Mouse (Mus musculus): Measurements from ENCODE around the gene Fubp3. TPM values are rescaled to one million over a fixed set of nuclear protein-coding genes. Genes with fewer than 3 reads are reported as not detected.

The Fubp3 gene
- 20.4 TPM for polyA plus RNA-seq (2012; fragmentation: generic; extraction: Trizol)

DNA sequence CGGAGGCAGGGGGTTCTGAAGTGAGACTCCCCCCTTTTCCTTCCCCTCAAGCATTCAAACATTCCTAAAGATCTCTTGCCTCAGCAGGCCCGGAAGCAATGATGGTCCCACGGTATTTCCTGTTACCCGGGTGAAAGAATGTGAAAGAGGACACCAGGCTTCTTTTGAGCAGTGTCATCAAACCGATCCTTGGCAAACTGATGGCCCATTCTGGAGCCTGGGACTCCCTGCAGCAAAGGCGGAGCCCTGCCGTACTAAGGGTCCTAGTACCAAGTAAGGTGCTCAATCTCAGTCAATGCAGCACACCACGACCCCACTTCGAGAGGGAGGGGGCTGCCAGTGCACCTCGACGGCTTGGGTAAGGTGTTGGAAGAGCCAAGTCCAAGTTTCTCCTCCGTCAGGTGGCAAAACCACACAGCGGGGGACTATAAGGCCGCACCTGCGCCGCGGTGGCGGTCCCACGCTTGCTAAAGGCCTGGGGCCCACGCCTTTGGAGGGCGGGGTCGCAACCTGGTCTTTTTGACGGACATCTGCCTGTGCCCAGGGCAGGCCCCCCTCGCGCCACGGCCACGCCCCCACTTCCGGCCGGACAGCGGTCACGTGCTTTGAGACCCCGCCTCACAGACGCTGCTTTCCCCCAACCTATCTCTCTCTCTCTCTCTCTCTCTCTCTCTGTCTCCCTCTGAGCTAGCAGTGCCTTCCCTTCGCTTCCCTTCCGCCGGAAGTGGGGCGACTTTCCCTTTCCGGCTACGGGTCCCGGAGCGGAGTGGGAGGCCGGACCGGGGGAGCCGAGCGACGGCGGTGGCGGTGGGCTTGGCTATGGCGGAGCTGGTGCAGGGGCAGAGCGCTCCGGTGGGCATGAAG, at the start of gene Fubp3:
TSS of gene Fubp3 (plus strand) at position 601 of the 864 bp plus-strand sequence.
- TF ChIP-seq E2F4 (IDR thresholded peaks at IDR 0.05; ENCODE audit: insufficient read depth) (no peak), MYOD1 (IDR thresholded peaks at IDR 0.05; ENCODE audit: control insufficient read depth in 1 of 3, insufficient read length in 2 of 3, low read depth in 2 of 3) (peak in 1 of 3 experiments; percentile 78), CEBPB (IDR thresholded peaks at IDR 0.05; ENCODE audit: insufficient read depth, poor library complexity, severe bottlenecking) (no peak), USF1 (IDR thresholded peaks at IDR 0.05; ENCODE audit: low read depth) (peak; percentile 92), MYOG (IDR thresholded peaks at IDR 0.05; ENCODE audit: control insufficient read depth in 1 of 3, insufficient read depth in 1 of 3, insufficient read length in 2 of 3, low read depth in 2 of 3) (peak in 1 of 3 experiments; percentile 52), POLR2A (IDR thresholded peaks at IDR 0.05; ENCODE audit: insufficient read length, low read depth) (peak; percentile 55), POLR2AphosphoS2 (IDR thresholded peaks at IDR 0.05; ENCODE audit: insufficient read length, low read depth) (peak; percentile 74), TCF3 (IDR thresholded peaks at IDR 0.05; ENCODE audit: insufficient read length, low read depth) (no peak), SRF (IDR thresholded peaks at IDR 0.05; ENCODE audit: control insufficient read depth, insufficient read length, low read depth) (no peak), MAX (IDR thresholded peaks at IDR 0.05; ENCODE audit: low read depth) (peak; percentile 16), TCF12 (IDR thresholded peaks at IDR 0.05; ENCODE audit: insufficient read depth, poor library complexity, severe bottlenecking) (no peak), REST (IDR thresholded peaks at IDR 0.05; ENCODE audit: insufficient read depth, insufficient read length) (no peak)
- Histone ChIP-seq H3ac (ENCODE audit: control insufficient read depth, insufficient read length) (peak within 1 kb of the TSS; percentile 92), H3K36me3 (ENCODE audit: control insufficient read depth, insufficient read depth) (no peaks in the 10 kb centered on the region), H3K27me3 (ENCODE audit: control insufficient read depth, insufficient read depth, insufficient read length) (peaks cover 9% of the 10 kb centered on the region), H3K79me2 (ENCODE audit: control insufficient read depth, insufficient read depth) (peaks cover 45% of the 10 kb centered on the region), H3K4me2 (ENCODE audit: low read depth) (peak within 1 kb of the TSS; percentile 95), H3K4me3 (peak within 1 kb of the TSS; percentile 77)

DNA sequence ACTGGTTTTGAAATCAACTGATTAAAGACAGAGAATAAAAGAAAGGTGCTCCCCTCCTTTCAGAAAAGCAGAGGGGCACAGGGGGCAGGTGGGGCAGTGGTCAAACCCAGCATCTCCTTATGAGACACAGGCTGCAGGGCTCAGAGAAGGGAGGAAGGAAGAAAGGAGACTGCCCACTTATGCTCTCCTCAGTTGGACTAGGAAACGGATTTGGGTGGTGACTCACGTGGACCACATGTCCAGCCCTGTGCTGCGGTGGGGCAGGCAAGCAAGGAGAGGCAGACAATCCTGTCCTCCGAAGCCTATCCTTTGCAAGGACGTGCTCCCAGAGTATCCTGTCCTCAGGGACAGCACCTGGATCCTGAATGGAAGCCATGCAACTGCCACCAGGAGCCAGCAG, 47.8 kb upstream of the Fubp3 start:
- H3K79me2 ChIP-seq (ENCODE audit: control insufficient read depth, insufficient read depth), result no peaks in the 10 kb centered on the region
- TF ChIP-seq USF1 (IDR thresholded peaks at IDR 0.05; ENCODE audit: low read depth), result peak; percentile 38
- no peak for TF ChIP-seq TCF3 (IDR thresholded peaks at IDR 0.05; ENCODE audit: insufficient read length, low read depth)
- no peak for TF ChIP-seq POLR2AphosphoS2 (IDR thresholded peaks at IDR 0.05; ENCODE audit: insufficient read length, low read depth)
- no peak overlapping the region for H3ac ChIP-seq (ENCODE audit: control insufficient read depth, insufficient read length)
- no peak overlapping the region for H3K4me3 ChIP-seq
- no peaks in the 10 kb centered on the region for H3K36me3 ChIP-seq (ENCODE audit: control insufficient read depth, insufficient read depth)
- H3K27me3 ChIP-seq (ENCODE audit: control insufficient read depth, insufficient read depth, insufficient read length), result no peaks in the 10 kb centered on the region
- peak overlapping the region; percentile 6 for H3K4me2 ChIP-seq (ENCODE audit: low read depth)

DNA sequence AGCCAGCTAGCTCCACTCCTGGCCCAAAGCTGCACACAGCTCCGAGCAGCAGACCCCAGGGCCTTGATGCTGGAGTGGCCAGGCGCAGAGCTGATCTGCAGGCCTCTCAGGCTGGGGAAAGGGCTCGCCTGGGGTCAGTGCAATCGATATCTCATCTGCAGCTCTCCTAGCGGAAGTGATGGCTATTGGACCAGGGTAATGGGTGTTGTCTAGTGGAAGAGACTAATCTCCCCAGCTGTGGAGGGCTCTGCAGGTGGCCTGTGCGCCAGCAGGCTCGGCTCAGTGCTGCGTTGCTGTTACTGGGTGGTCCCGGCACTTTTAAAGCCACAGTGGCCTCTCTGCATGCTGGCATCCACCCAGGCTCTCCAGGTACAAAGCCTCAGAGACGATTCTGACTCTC, 46.7 kb upstream of the Fubp3 start:
- TF ChIP-seq MAX (IDR thresholded peaks at IDR 0.05; ENCODE audit: low read depth) (no peak), TCF12 (IDR thresholded peaks at IDR 0.05; ENCODE audit: insufficient read depth, poor library complexity, severe bottlenecking) (no peak), E2F4 (IDR thresholded peaks at IDR 0.05; ENCODE audit: insufficient read depth) (no peak), POLR2AphosphoS2 (IDR thresholded peaks at IDR 0.05; ENCODE audit: insufficient read length, low read depth) (no peak), CEBPB (IDR thresholded peaks at IDR 0.05; ENCODE audit: insufficient read depth, poor library complexity, severe bottlenecking) (no peak), USF1 (IDR thresholded peaks at IDR 0.05; ENCODE audit: low read depth) (no peak), MYOD1 (IDR thresholded peaks at IDR 0.05; ENCODE audit: control insufficient read depth in 1 of 3, insufficient read length in 2 of 3, low read depth in 2 of 3) (no peak), SRF (IDR thresholded peaks at IDR 0.05; ENCODE audit: control insufficient read depth, insufficient read length, low read depth) (no peak), MYOG (IDR thresholded peaks at IDR 0.05; ENCODE audit: control insufficient read depth in 1 of 3, insufficient read depth in 1 of 3, insufficient read length in 2 of 3, low read depth in 2 of 3) (no peak), REST (IDR thresholded peaks at IDR 0.05; ENCODE audit: insufficient read depth, insufficient read length) (no peak), TCF3 (IDR thresholded peaks at IDR 0.05; ENCODE audit: insufficient read length, low read depth) (no peak), POLR2A (IDR thresholded peaks at IDR 0.05; ENCODE audit: insufficient read length, low read depth) (no peak)

DNA sequence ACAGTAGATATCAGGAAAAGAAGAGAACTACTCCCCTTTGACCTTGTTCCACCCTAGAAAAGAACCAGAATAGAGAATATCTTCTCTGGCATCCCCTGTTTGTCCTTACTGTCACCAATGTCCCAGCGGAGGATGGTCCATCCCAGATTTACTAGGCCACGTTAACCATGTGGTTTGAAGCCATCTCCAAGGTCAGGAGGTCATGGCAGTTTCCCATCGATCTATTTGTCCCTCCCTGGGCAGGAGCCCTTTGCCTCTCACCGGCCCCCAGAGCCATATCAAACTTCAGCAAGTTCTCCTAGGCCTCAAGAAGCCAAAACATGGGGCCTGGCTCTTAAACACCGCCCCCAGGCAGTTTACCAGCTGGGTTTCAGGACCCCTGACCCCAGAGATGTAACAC, 42.2 kb upstream of the Fubp3 start:
- Histone ChIP-seq H3K36me3 (ENCODE audit: control insufficient read depth, insufficient read depth) (no peaks in the 10 kb centered on the region), H3ac (ENCODE audit: control insufficient read depth, insufficient read length) (no peak overlapping the region), H3K79me2 (ENCODE audit: control insufficient read depth, insufficient read depth) (no peaks in the 10 kb centered on the region), H3K4me2 (ENCODE audit: low read depth) (no peak overlapping the region), H3K27me3 (ENCODE audit: control insufficient read depth, insufficient read depth, insufficient read length) (peaks cover 7% of the 10 kb centered on the region), H3K4me3 (no peak overlapping the region)
- no peak for TF ChIP-seq E2F4 (IDR thresholded peaks at IDR 0.05; ENCODE audit: insufficient read depth)
- no peak for TF ChIP-seq POLR2A (IDR thresholded peaks at IDR 0.05; ENCODE audit: insufficient read length, low read depth)
- no peak for TF ChIP-seq USF1 (IDR thresholded peaks at IDR 0.05; ENCODE audit: low read depth)
- TF ChIP-seq TCF3 (IDR thresholded peaks at IDR 0.05; ENCODE audit: insufficient read length, low read depth), result no peak
- no peak for TF ChIP-seq REST (IDR thresholded peaks at IDR 0.05; ENCODE audit: insufficient read depth, insufficient read length)
- TF ChIP-seq POLR2AphosphoS2 (IDR thresholded peaks at IDR 0.05; ENCODE audit: insufficient read length, low read depth), result no peak
- TF ChIP-seq MYOD1 (IDR thresholded peaks at IDR 0.05; ENCODE audit: control insufficient read depth in 1 of 3, insufficient read length in 2 of 3, low read depth in 2 of 3), result no peak
- TF ChIP-seq TCF12 (IDR thresholded peaks at IDR 0.05; ENCODE audit: insufficient read depth, poor library complexity, severe bottlenecking), result no peak
- TF ChIP-seq MYOG (IDR thresholded peaks at IDR 0.05; ENCODE audit: control insufficient read depth in 1 of 3, insufficient read depth in 1 of 3, insufficient read length in 2 of 3, low read depth in 2 of 3), result no peak
- TF ChIP-seq SRF (IDR thresholded peaks at IDR 0.05; ENCODE audit: control insufficient read depth, insufficient read length, low read depth), result no peak
- no peak for TF ChIP-seq MAX (IDR thresholded peaks at IDR 0.05; ENCODE audit: low read depth)
- TF ChIP-seq CEBPB (IDR thresholded peaks at IDR 0.05; ENCODE audit: insufficient read depth, poor library complexity, severe bottlenecking), result no peak

More for the DNA sequence above, 46.7 kb upstream of the Fubp3 start:
- H3K4me2 ChIP-seq (ENCODE audit: low read depth), result no peak overlapping the region
- H3K36me3 ChIP-seq (ENCODE audit: control insufficient read depth, insufficient read depth), result no peaks in the 10 kb centered on the region
- H3K27me3 ChIP-seq (ENCODE audit: control insufficient read depth, insufficient read depth, insufficient read length), result no peaks in the 10 kb centered on the region
- no peak overlapping the region for H3ac ChIP-seq (ENCODE audit: control insufficient read depth, insufficient read length)
- H3K4me3 ChIP-seq, result no peak overlapping the region
- no peaks in the 10 kb centered on the region for H3K79me2 ChIP-seq (ENCODE audit: control insufficient read depth, insufficient read depth)
